Mouse (Mus musculus) ovary, postnatal 36 days (tissue): ENCODE results near the gene Rsbn1l.

Experiments used
- DNase-seq: peaks from one replicate; pipeline ENCODE4 v3.0.0; 2022; ENCODE audit warnings: low spot score, mixed read lengths

The Rsbn1l gene

DNA sequence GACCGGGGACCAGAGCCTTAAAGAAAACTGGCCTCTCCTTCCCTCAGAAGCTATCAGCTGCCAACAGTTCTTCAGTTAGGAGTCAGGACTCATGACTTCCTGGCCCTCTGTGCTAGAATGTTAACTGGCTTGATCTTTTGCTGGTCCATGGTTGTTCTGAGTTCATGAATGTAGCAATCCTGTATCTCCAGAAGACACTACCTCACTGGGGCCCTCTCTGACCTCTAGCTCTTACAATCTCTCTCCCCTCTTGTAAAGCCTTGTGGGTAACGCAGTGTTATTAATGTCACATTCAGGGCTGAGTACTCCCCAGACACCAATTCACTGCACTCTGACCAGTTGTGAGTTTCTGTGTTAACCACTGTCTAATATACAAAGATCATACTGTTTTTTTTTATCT lies 51.6 kb downstream of the Rsbn1l start:
- no peak for DNase-seq

GRCm38 (mm10) chr5:20897446-20898167 lies 58.6 kb downstream of the Rsbn1l start:
- no peak for DNase-seq

DNA sequence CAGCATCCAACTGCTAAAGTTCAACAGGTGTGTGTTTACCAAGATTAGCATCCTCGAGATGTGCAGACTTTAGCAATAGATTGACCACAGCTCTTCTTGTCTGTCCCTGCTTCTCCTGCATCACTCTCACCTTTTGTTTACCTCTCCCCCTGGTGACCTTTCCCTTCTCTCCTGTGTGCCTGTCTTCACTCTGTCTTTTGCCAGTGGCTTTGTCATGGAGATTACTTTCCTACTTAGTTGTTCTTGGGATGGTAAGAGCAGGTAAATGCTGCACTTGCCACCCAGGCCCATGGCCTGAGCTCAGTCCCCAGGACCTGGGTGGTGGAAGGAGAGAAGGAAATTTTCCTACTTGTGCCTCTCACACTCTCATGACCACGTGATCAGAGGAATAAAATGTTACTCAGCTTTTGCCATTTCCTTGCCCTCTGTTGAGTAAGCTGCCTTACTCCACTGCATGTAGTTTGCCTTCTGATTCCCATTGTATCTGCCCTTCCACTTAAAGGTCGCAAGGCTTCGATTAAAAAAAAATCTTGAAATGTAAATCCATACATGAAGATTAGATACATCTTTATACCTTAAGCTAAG lies 72.1 kb downstream of the Rsbn1l start:
- no peak for DNase-seq

DNA sequence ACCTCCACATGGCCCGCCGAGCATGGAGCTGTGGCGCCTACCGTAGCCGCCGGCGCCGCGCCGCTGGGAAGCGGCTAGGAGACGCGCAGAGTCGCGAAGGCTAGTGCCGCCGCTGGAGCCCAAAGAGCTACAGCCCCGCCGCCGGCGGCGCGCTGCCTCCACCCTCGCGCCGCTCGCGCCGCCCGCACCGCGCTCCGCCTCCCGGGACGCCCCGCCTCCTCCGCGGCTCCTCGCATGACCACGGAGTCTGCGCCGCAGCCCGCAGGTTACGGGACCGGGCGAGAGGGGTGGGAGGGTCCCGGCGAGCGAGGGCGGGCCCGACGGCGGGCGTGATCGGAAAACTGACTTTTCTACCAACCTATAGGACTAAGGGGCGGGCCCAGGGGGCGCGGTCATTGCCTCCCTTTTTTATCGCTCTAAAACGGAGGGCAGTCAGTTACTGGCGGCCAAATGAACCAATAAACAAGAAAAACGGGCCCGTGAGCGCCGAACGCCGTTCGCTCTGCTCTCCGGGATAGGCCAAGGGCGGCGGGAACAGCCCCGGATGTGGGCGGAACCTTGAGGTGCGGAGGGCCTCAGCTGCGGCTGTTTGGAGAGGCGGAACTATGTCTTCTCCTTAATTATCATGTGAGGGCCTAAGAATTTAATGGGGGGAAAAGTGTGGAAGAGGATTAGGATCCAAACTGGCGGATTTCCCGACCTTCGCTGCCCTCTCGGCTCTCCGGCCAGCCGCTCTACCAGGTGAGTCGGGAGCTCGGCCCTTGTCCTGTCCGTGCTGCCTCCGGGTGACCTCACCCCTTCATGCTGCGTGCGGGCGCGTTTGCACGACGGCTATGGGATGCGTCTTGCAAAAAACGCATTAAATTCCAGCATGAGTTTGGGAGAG lies 74.0 kb downstream of the Rsbn1l start, which contains the start of the genes Phtf2 and Tmem60:
Phtf2 (minus strand) TSS at position 210 of the 886 bp plus-strand sequence.
Tmem60 (plus strand) TSS at position 277 of the 886 bp plus-strand sequence.
- DNase-seq, result peak; percentile 99

DNA sequence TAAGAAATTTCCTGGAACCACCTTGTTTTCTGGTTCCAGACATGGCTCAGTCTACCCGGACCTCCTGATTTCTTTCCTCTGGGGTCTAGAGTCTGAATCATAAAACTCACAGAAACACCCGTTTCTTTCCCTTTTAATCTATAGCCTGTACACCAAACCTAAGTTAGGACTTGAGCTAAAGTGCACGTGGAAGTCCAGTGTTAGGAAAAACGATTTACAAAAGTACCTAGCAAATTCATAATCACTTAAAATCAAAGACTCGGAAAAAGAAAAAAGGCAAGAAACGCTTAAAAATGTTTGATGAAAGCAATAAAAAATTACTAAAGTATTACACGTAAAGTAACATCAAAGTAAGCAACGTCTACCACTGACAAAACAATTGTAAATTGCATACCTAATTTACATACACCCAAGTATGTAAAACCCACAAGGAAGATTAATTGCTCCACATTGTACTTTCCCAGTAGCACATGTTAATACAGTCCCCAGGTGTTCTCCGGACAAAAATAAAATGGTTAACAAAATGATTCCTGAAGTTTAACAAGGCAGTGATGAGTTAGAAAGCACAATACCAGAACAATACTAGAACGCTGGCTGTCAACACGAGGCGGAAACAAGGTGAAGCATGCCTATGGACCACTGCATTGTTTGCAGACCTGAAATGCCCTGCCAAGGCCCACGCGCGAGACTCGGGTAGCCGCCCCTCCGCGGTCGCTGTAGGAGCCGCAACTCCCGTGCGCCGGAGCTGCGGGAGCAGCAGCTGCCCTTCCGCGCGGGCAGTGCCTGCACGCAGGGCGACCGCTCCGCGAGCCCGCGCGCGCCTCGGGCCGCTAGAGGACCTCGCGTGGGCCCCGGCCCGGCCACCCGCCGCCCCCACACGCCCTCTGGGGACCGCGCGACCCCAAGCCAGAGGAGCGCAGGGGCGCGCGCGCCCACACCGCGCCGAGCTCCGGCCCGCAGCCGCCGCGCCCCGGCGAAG lies 75.1 kb downstream of the Rsbn1l start:
- peak; percentile 57 for DNase-seq

- DNase-seq, result no peak
Measured at GRCm38 (mm10) chr5:20880386-20880785, 75.8 kb downstream of the Rsbn1l start.

DNA sequence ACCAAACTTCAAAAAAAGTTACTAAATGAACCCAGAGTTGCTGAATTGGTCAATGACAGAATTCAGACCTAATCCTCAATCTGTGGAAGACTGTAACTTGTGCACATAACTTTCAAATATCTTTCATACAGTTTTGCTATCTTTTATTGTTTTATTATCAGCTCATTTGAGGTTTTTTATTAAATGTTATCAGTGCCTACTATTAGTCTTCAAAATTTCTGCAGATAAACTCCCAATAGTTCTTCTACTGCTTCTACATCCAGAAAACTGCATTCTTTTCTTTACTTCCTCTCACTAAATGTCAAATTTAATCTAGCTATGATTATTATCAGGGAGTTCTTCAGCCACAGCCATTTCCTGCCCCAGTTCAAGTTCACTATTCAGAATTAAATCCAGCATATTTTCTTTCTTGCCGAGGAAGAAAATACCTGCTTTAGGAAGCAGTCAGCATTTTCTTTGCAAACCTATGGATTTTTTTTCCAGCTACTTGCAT lies 79.2 kb downstream of the Rsbn1l start:
- no peak for DNase-seq

- no peak for DNase-seq
Measured at GRCm38 (mm10) chr5:20873146-20873545, 83.1 kb downstream of the Rsbn1l start.

DNA sequence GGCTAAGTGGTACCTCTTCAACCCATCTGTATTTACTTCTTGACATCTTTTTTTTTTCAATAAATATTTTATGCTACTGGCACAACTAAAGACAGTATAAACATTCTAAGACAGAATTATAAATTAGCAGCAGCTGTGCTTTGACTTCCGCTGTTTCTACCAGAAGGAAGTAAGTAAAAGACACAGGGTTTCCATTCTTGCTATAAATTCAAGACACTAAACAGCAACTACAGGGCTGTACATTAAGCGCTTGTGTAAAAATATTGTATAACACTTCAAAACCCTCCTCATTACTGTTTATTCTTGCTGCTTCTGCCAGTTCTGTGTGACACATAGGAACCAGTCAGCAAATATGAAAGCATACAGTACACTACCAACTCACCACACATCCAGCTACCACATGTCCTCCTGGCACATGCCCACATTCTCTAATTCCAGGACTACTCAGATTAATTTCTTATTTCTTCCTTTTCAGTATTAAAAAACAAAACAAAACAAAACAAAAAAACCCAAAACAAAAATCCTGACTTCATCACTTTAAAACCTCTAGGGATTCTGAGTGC lies 90.9 kb downstream of the Rsbn1l start:
- DNase-seq, result no peak

- DNase-seq, result no peak
Measured at GRCm38 (mm10) chr5:20864216-20864969, 91.8 kb downstream of the Rsbn1l start.

- DNase-seq, result no peak
Measured at GRCm38 (mm10) chr5:20861901-20862300, 94.3 kb downstream of the Rsbn1l start.

- no peak for DNase-seq
Measured at GRCm38 (mm10) chr5:20860565-20860964, 95.6 kb downstream of the Rsbn1l start.

GRCm38 (mm10) chr5:20858404-20858803 lies 97.8 kb downstream of the Rsbn1l start:
- no peak for DNase-seq

- no peak for DNase-seq
Measured at GRCm38 (mm10) chr5:20855066-20855465, 101.1 kb downstream of the Rsbn1l start.

GRCm38 (mm10) chr5:20847010-20847409 lies 109.2 kb downstream of the Rsbn1l start:
- DNase-seq, result no peak

- no peak for DNase-seq
Measured at GRCm38 (mm10) chr5:20843816-20844215, 112.4 kb downstream of the Rsbn1l start.

DNA sequence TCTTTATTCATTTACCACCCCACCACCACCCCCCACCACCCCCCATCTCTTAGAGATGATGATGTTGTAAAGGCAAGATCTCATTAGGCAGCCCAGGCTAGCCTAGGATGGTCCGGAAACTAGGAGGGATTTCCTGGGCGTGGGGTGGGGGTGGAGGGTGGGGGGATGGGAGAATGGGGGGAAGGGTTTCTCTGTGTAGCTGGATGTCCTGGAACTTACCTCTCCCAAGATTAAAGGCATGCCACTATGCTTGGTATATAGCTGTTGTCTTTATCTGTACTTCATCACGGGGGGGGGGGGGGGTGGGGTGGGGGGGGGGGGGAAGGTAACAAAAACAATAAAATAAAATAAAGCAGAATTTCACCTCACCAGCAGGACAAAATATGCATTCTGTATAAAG lies 112.8 kb downstream of the Rsbn1l start:
- DNase-seq, result no peak
